Mouse (Mus musculus): Measurements from ENCODE around the gene Rgs3. TPM values are rescaled to one million over a fixed set of nuclear protein-coding genes. Genes with fewer than 3 reads are reported as not detected.
A peak's percentile ranks its signal among the peaks of the same experiment; 100 is the strongest.

Rgs3 gene
- polyA plus RNA-seq, 1 experiment from 2014 or later = 63.1 TPM

DNA sequence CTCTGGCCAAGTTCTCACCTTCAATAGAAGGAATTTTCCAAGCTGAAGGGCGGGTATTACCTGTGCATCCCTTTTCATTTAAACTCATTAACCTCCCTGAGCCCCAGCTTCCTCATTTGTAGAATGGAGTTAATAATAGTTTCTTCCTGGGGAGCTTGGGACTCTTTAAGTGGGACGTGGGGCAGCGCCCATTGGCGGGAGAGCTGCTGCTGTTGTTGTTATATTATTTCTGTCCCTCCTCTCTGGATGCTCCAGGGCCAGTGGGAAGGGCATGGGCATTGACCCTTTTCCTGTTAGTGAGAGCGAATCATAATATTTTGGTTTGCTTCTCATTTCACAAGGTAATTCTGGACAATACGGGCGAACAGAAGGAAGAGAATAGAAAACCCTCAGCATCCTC lies 47.3 kb downstream of the Rgs3 start:
- 59% methylated on average over 7 of the region's 7 CpGs for WGBS

DNA sequence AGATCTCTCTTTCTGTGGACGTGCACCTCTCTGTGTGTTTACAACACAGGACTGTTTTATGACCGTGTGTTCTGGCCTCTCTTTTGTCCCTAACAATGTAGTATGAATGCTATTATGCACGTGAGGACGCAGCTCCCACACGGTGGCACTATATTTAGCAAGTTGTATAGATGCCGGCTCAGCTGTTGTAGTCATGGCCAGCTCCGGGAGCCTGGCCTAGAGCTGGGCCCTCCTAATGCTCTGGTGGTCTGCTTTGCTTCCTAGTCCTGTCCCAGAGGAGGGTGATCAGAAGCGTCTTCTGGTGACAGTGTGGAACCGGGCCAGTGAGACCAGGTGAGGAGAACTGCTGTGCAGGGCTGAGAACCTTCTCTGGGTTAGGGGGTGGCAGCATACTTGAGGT lies 47.7 kb downstream of the Rgs3 start:
- H3K9me3 ChIP-seq (replicated peaks; ENCODE audit: control insufficient read depth, low read length) = no peaks in the 10 kb centered on the region
- H3K9ac ChIP-seq (ENCODE audit: low read length) = peak overlapping the region; percentile 14; the same call in 1 of the 2 replicates
- 22% methylated on average over 9 of the region's 9 CpGs for WGBS
- ATAC-seq (replicated peaks; ENCODE audit: extremely low read depth, insufficient read depth, low FRiP score) = peak; percentile 53; the same call in 1 of the 2 replicates
- no peak overlapping the region for H3K4me2 ChIP-seq (ENCODE audit: low read depth, low read length)
- H3K4me1 ChIP-seq (ENCODE audit: control insufficient read depth, insufficient read depth, low read length) = peaks cover 21% of the 10 kb centered on the region
- peak overlapping the region; percentile 11 for H3K27ac ChIP-seq (ENCODE audit: low read length)
- peaks cover 17% of the 10 kb centered on the region for H3K27me3 ChIP-seq (ENCODE audit: control insufficient read depth, insufficient read depth, low read length)
- no peaks in the 10 kb centered on the region for H3K36me3 ChIP-seq (ENCODE audit: control insufficient read depth, insufficient read depth)
- no peak overlapping the region for H3K4me3 ChIP-seq (ENCODE audit: low read length)

More for the DNA sequence above, 47.3 kb downstream of the Rgs3 start:
- no peak overlapping the region for H3K9ac ChIP-seq (ENCODE audit: low read length)
- no peak overlapping the region for H3K4me3 ChIP-seq (ENCODE audit: low read length)
- no peaks in the 10 kb centered on the region for H3K9me3 ChIP-seq (replicated peaks; ENCODE audit: control insufficient read depth, low read length)
- peak overlapping the region; percentile 11 for H3K27ac ChIP-seq (ENCODE audit: low read length)
- peaks cover 21% of the 10 kb centered on the region for H3K4me1 ChIP-seq (ENCODE audit: control insufficient read depth, insufficient read depth, low read length)
- no peaks in the 10 kb centered on the region for H3K36me3 ChIP-seq (ENCODE audit: control insufficient read depth, insufficient read depth)
- ATAC-seq (replicated peaks; ENCODE audit: extremely low read depth, insufficient read depth, low FRiP score) = no peak
- peak overlapping the region; percentile 6; the same call in 1 of the 2 replicates for H3K4me2 ChIP-seq (ENCODE audit: low read depth, low read length)
- peaks cover 17% of the 10 kb centered on the region for H3K27me3 ChIP-seq (ENCODE audit: control insufficient read depth, insufficient read depth, low read length)

DNA sequence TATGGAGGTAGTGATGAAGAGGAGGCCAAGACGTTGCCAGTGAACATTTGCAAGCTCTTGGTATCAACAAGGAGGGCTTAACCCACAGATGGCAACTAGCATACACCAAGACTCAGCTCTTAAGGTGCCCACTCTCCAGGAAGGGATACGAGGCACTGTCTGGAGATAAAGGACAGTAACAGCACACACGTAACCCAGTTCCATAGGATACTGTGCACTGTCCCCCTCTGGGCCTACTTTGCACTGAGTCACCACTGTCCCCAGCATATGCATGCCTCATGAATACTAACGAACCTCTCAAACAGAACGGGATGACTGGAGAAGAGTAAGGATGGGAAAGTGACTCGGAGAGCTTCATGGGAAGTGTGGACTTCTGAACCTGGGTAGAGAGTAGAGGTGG lies 48.2 kb downstream of the Rgs3 start:
- Histone ChIP-seq H3K9me3 (replicated peaks; ENCODE audit: control insufficient read depth, low read length) (no peaks in the 10 kb centered on the region), H3K4me2 (ENCODE audit: low read depth, low read length) (no peak overlapping the region), H3K27me3 (ENCODE audit: control insufficient read depth, insufficient read depth, low read length) (peaks cover 16% of the 10 kb centered on the region), H3K9ac (ENCODE audit: low read length) (no peak overlapping the region), H3K4me1 (ENCODE audit: control insufficient read depth, insufficient read depth, low read length) (peaks cover 21% of the 10 kb centered on the region), H3K4me3 (ENCODE audit: low read length) (no peak overlapping the region), H3K27ac (ENCODE audit: low read length) (peak overlapping the region; percentile 11; the same call in 1 of the 2 replicates), H3K36me3 (ENCODE audit: control insufficient read depth, insufficient read depth) (no peaks in the 10 kb centered on the region)
- 86% methylated on average over 6 of the region's 6 CpGs for WGBS
- no peak for ATAC-seq (replicated peaks; ENCODE audit: extremely low read depth, insufficient read depth, low FRiP score)

DNA sequence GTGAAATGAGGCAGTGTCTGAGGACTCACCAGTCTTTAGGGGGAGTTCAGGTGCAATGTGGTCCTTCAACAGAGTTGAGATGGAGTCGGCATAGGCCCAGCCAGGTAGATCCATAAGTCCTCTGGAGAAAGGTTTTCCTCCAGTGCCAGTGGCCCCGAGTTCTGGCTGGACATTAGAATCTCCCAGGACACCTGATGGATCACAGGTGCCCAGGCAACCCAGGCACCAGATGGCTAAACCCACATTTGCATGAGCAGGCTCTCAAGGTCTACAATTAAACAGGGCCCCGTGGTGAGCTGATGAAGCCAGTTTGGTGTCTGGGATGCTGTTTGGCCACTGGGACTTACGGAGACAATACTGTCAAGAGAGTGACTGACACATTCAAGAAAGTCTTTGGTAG lies 49.7 kb downstream of the Rgs3 start:
- Histone ChIP-seq H3K27ac (ENCODE audit: low read length) (no peak overlapping the region), H3K9ac (ENCODE audit: low read length) (no peak overlapping the region), H3K4me2 (ENCODE audit: low read depth, low read length) (no peak overlapping the region), H3K4me1 (ENCODE audit: control insufficient read depth, insufficient read depth, low read length) (peaks cover 32% of the 10 kb centered on the region), H3K4me3 (ENCODE audit: low read length) (no peak overlapping the region), H3K27me3 (ENCODE audit: control insufficient read depth, insufficient read depth, low read length) (peaks cover 15% of the 10 kb centered on the region), H3K9me3 (replicated peaks; ENCODE audit: control insufficient read depth, low read length) (no peaks in the 10 kb centered on the region), H3K36me3 (ENCODE audit: control insufficient read depth, insufficient read depth) (no peaks in the 10 kb centered on the region)
- no peak for ATAC-seq (replicated peaks; ENCODE audit: extremely low read depth, insufficient read depth, low FRiP score)
- WGBS = 76% methylated on average over 4 of the region's 4 CpGs

DNA sequence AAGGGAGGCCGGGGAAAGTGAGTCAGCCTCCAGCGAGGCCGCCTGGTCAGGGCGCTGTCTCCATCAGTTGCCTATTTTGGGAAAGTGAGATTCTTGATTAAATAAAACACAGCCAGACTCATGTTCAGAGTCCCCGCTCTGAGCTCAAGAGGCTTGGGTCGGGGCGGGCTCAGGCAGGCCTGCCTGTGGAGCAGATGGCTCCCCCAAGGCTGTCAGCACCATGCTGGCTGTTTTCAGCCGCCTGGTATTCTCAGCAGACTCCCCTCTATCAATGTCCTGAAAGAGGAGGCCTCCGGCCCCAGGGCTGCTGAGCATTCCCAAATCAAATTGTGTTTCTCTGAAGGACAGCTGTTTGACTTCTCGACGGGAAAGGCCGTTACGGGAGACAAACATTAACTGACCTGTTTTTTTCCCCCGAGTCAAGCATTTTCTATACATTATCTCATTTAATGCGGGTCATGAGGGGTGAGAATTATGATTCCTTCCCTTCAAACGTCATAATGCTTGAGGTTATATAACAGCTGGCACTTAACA lies 50.6 kb downstream of the Rgs3 start:
- H3K27ac ChIP-seq (ENCODE audit: low read length) = 0 out of 2 replicates have a peak overlapping the region, but pooled peaks have one; percentile 11
- no peaks in the 10 kb centered on the region for H3K9me3 ChIP-seq (replicated peaks; ENCODE audit: control insufficient read depth, low read length)
- 35% methylated on average over 16 of the region's 16 CpGs for WGBS
- H3K4me2 ChIP-seq (ENCODE audit: low read depth, low read length) = no peak overlapping the region
- no peak overlapping the region for H3K9ac ChIP-seq (ENCODE audit: low read length)
- H3K36me3 ChIP-seq (ENCODE audit: control insufficient read depth, insufficient read depth) = no peaks in the 10 kb centered on the region
- peaks cover 10% of the 10 kb centered on the region for H3K27me3 ChIP-seq (ENCODE audit: control insufficient read depth, insufficient read depth, low read length)
- no peak overlapping the region for H3K4me3 ChIP-seq (ENCODE audit: low read length)
- H3K4me1 ChIP-seq (ENCODE audit: control insufficient read depth, insufficient read depth, low read length) = peaks cover 36% of the 10 kb centered on the region
- ATAC-seq (replicated peaks; ENCODE audit: extremely low read depth, insufficient read depth, low FRiP score) = 0 out of 2 replicates have a peak, but pooled peaks have one; percentile 41

DNA sequence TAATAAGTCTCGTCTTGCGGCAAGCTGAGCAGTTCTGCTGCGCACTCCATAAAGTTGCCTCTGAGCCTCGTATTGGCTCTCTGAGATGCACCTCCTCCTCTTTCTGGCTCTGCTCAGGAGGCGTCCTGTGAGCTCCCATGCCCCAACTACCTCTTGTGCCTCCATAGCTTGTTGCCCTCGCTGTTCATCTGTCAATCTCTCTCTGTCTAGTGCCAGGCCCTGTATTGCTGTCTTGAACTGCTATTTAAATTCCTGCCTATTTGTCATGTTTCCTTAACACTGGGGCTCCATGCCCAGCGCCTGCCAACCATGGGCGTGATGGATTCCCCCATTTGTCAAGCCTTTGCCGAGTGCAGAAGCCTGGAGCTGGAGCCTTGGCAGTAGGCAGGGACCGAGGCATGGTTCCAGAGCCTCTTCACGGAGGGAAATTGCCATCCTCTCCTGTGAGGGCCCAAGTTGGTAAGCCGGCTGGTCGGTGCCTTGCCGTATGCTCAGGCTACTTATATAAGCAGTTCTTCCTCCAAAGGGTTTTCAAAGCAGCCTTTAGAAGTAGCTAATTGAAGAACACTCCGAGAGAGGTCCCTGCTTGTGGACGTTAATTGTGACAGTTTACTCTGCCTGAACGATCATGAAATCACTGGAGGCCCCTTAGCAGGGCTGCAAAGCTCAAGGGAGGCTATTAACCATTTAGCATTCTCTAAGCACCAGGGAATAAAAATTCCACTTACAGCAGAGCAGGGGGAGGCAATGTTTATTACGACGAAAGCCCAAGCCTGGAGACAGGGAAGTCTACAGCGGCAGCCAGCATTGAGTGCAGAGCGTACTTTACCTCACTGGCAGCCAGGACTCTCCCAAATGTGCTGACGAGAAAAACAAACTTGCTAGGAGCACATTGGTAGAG lies 53.2 kb downstream of the Rgs3 start:
- Histone ChIP-seq H3K9me3 (replicated peaks; ENCODE audit: control insufficient read depth, low read length) (no peaks in the 10 kb centered on the region), H3K9ac (ENCODE audit: low read length) (no peak overlapping the region), H3K4me1 (ENCODE audit: control insufficient read depth, insufficient read depth, low read length) (peaks cover 26% of the 10 kb centered on the region), H3K4me3 (ENCODE audit: low read length) (no peak overlapping the region), H3K4me2 (ENCODE audit: low read depth, low read length) (no peak overlapping the region), H3K27ac (ENCODE audit: low read length) (peak overlapping the region; percentile 25; the same call in 1 of the 2 replicates), H3K36me3 (ENCODE audit: control insufficient read depth, insufficient read depth) (no peaks in the 10 kb centered on the region), H3K27me3 (ENCODE audit: control insufficient read depth, insufficient read depth, low read length) (peaks cover 15% of the 10 kb centered on the region; the same call in 1 of the 2 replicates)
- ATAC-seq (replicated peaks; ENCODE audit: extremely low read depth, insufficient read depth, low FRiP score) = no peak
- WGBS = 70% methylated on average over 22 of the region's 22 CpGs

DNA sequence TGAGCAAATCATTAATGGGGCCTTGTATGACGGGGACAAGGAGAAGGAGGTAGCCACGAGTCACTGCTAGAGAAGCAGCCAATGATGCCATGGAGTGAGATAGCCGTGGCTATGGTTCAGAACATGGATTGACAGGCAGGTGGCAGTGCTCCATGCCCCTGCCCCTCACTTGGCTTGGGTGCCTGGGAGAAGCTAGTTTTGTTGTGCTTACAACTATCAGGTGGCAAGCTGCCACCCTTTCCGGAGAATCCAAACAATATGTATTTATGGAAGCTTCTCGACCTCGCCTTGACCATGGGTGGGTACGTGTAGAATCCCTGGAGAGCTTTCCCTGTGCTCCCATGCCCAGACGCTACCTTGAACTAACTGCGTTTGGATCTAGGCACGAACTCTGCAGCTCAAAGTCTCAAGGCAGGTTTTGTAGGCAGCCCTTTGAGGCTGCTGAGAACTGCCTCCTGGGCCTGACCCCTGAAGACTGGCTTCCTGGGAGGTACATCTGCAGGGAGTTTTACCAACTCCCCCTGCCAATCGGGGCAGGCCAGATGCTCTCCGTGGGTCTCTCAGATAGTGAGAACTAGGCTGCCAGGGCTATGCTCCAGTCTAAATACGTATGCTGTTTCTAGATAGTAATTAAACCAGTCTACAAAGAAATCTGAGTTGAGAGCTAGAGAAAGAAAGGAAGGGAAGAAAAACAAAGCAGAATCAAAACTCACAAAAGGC lies 54.2 kb downstream of the Rgs3 start:
- Histone ChIP-seq H3K4me1 (ENCODE audit: control insufficient read depth, insufficient read depth, low read length) (peaks cover 35% of the 10 kb centered on the region), H3K4me2 (ENCODE audit: low read depth, low read length) (no peak overlapping the region), H3K36me3 (ENCODE audit: control insufficient read depth, insufficient read depth) (no peaks in the 10 kb centered on the region), H3K9me3 (replicated peaks; ENCODE audit: control insufficient read depth, low read length) (no peaks in the 10 kb centered on the region), H3K9ac (ENCODE audit: low read length) (no peak overlapping the region), H3K27me3 (ENCODE audit: control insufficient read depth, insufficient read depth, low read length) (peaks cover 15% of the 10 kb centered on the region; the same call in 1 of the 2 replicates), H3K4me3 (ENCODE audit: low read length) (no peak overlapping the region), H3K27ac (ENCODE audit: low read length) (peak overlapping the region; percentile 25; the same call in 1 of the 2 replicates)
- 54% methylated on average over 13 of the region's 13 CpGs for WGBS
- ATAC-seq (replicated peaks; ENCODE audit: extremely low read depth, insufficient read depth, low FRiP score) = 0 out of 2 replicates have a peak, but pooled peaks have one; percentile 30

DNA sequence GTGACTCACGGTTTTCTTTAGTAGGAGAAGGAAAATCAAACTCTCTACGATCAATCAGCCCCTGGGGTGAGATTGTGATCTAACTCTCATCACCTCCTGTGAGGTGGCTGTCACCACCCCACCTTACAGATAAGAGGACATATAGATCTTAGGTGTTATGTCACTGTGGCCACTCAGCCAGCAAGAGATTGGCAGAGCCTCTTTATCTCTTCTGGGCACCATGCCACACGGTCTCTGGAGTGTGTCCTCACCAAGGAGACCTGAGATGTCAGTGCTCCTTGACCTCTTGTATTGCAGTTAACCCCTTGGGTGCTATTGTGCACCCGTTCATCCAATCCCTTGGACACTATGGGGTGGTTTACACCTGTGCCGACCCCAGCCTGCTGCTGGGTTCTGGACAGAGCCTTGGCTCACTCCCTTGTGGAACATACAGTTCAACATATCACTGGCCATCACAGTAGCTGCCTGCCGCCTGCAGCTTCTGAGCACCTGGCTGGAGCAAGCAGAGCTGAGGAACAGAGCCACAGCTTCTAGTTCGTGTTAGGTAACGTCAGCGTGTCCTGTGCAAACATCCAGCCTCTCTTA lies 58.3 kb downstream of the Rgs3 start:
- peaks cover 22% of the 10 kb centered on the region for H3K27me3 ChIP-seq (ENCODE audit: control insufficient read depth, insufficient read depth, low read length)
- no peak for ATAC-seq (replicated peaks; ENCODE audit: extremely low read depth, insufficient read depth, low FRiP score)

More for the DNA sequence above, 58.3 kb downstream of the Rgs3 start:
- Histone ChIP-seq H3K4me3 (ENCODE audit: low read length) (no peak overlapping the region), H3K4me1 (ENCODE audit: control insufficient read depth, insufficient read depth, low read length) (peaks cover 37% of the 10 kb centered on the region), H3K27ac (ENCODE audit: low read length) (peak overlapping the region; percentile 77), H3K9ac (ENCODE audit: low read length) (peak overlapping the region; percentile 17; the same call in 1 of the 2 replicates), H3K4me2 (ENCODE audit: low read depth, low read length) (no peak overlapping the region), H3K9me3 (replicated peaks; ENCODE audit: control insufficient read depth, low read length) (no peaks in the 10 kb centered on the region), H3K36me3 (ENCODE audit: control insufficient read depth, insufficient read depth) (no peaks in the 10 kb centered on the region)
- 51% methylated on average over 9 of the region's 9 CpGs for whole genome bisulfite sequencing
